Comparison of ENCODE assay signal across 13 mouse cellular contexts in genomic region chrX:95445866-95446265, GRCm38 (mm10). TPM values are rescaled to one million over a fixed set of nuclear protein-coding genes. Genes with fewer than 3 reads are reported as not detected.
DNase-seq lines count a peak whose midpoint lies in the region; ATAC-seq and TF ChIP-seq lines count a peak whose summit lies in the region.
"Had no signal": no experiment of that assay in that cellular context is flagged by ENCODE, and none has a peak within 500 bp of the region (broad histone marks: within the 10 kb centered on the region; RNA-seq: fewer than 3 reads in every experiment).

No protein-coding gene starts in this region.

- H3K9ac ChIP-seq in stomach, postnatal 0 days (ENCODE audit: low read length) = no peak overlapping the region
- H3K9ac ChIP-seq: neural tube, embryonic 15.5 days had no signal

- 32% methylated on average over 2 of the region's 2 CpGs for WGBS in stomach, postnatal 0 days

- no peaks in the 10 kb centered on the region for H3K4me1 ChIP-seq in stomach, postnatal 0 days (replicated peaks; ENCODE audit: control insufficient read depth, insufficient read depth)

- no peak for TF ChIP-seq CTCF in stomach, postnatal 0 days (IDR thresholded peaks at IDR 0.05; ENCODE audit: low read depth)

- H3K27ac ChIP-seq in stomach, postnatal 0 days (replicated peaks) = no peak overlapping the region
- H3K27ac ChIP-seq: liver, embryonic 12.5 days; midbrain, embryonic 15.5 days; neural tube, embryonic 15.5 days had no signal

- no peak for TF ChIP-seq EP300 in stomach, postnatal 0 days (optimal IDR thresholded peaks at IDR 0.05)

- H3K4me3 ChIP-seq in stomach, postnatal 0 days (ENCODE audit: low read depth, low read length) = no peak overlapping the region

- H3K27me3 ChIP-seq in stomach, postnatal 0 days (ENCODE audit: control insufficient read depth, insufficient read depth, low read length) = no peaks in the 10 kb centered on the region
- H3K27me3 ChIP-seq: liver, embryonic 12.5 days; midbrain, embryonic 15.5 days; neural tube, embryonic 15.5 days had no signal

- peak; percentile 5 for DNase-seq in right cerebral cortex, postnatal 4 days
- DNase-seq in right cerebral cortex, postnatal 25 days = no peak
- DNase-seq in fat pad, adult 2 months (ENCODE audit: extremely low read depth, low read depth, low spot score) = peak; percentile 63
- DNase-seq in lung, adult 18-20 months = peak; percentile 73 to 78
- peak; percentile 34 for DNase-seq in stomach, postnatal 0 days (ENCODE audit: low spot score)
- no peak for DNase-seq in frontal cortex, postnatal 25 days (ENCODE audit: low spot score in 2 of 2)
- no peak for DNase-seq in adipocyte (ENCODE audit: low spot score)
- DNase-seq in spleen, adult 18-20 months = no peak
- DNase-seq: adrenal gland, postnatal 14 days had no signal

- no peak for ATAC-seq in stomach, postnatal 0 days (ENCODE audit: low FRiP score, low TSS enrichment)
- ATAC-seq: inflammation-experienced regulatory T-cells, adult 6 months; liver, embryonic 12.5 days had no signal

- no peak overlapping the region for H3K4me2 ChIP-seq in stomach, postnatal 0 days (replicated peaks; ENCODE audit: low read depth)

- H3K9me3 ChIP-seq in stomach, postnatal 0 days (ENCODE audit: control insufficient read depth, low read length) = no peaks in the 10 kb centered on the region
- H3K9me3 ChIP-seq: liver, embryonic 12.5 days; midbrain, embryonic 15.5 days; neural tube, embryonic 15.5 days had no signal

- H3K36me3 ChIP-seq in stomach, postnatal 0 days (ENCODE audit: control insufficient read depth, insufficient read depth, low read length) = no peaks in the 10 kb centered on the region
- H3K36me3 ChIP-seq: liver, embryonic 12.5 days; midbrain, embryonic 15.5 days; neural tube, embryonic 15.5 days had no signal

RNA-seq across cellular contexts. Expression of gene Amer1, which starts 1.2 kb away (rescaled TPM):
- 6.8 and 6.9 TPM in 2 replicates for polyA plus RNA-seq in stomach, postnatal 0 days (2015; fragmentation: Nextera tagmentation; extraction: Ambion mirVana)

Comparison
In these comparisons a context has a peak if more than half of its experiments do, and no peak if none do; other contexts are left out.
1. DNase-seq: peak in right cerebral cortex, postnatal 4 days (single experiment), fat pad, adult 2 months (single experiment), lung, adult 18-20 months (2 of 2) and stomach, postnatal 0 days (single experiment); none in right cerebral cortex, postnatal 25 days (single experiment), frontal cortex, postnatal 25 days (0 of 2), adipocyte (single experiment) and spleen, adult 18-20 months (0 of 2).